Mouse (Mus musculus) adrenal gland, postnatal 4 days (tissue): ENCODE data around the gene Coq10b. TPM values are rescaled to one million over a fixed set of nuclear protein-coding genes. Genes with fewer than 3 reads are reported as not detected.

Experiments used
- DNase-seq, 2 experiments: peaks; one replicate each; pipeline ENCODE4 v3.0.0; 2021 to 2022; ENCODE audit warnings: low spot score in 2 of 2, mixed read lengths in 2 of 2
- total RNA-seq, 2 experiments: library from RNA; stranded (reverse); gene quantifications; 2 replicates each; pipeline ENCODE4 v1.2.3; 2021

Gene Coq10b
- total RNA-seq, 2 experiments from 2014 or later, result 19.9 to 28.3 TPM

- no peak for DNase-seq
Measured at GRCm38 (mm10) chr1:55106919-55107585, 54.5 kb downstream of the Coq10b start.

- no peak for DNase-seq
Measured at GRCm38 (mm10) chr1:55107644-55108043, 55.1 kb downstream of the Coq10b start.

GRCm38 (mm10) chr1:55108473-55108872, 55.9 kb downstream of the Coq10b start:
- DNase-seq, result no peak

GRCm38 (mm10) chr1:55109066-55109766, 56.6 kb downstream of the Coq10b start:
- DNase-seq, result no peak

Other genes with a start within 250 kb of the Coq10b start
- gene Ankrd44, start 126.4 kb upstream of the Coq10b start, total RNA-seq, result 10 to 100 TPM; 38.2 TPM
- 100 to 1,000 TPM; 199 to 213 TPM for gene Sf3b1, start 25.3 kb upstream of the Coq10b start, total RNA-seq
- 100 to 1,000 TPM; 424 to 448 TPM for gene Hspe1, start 35.4 kb downstream of the Coq10b start, total RNA-seq
- 100 to 1,000 TPM; 727 to 733 TPM for gene Hspd1, start 35.5 kb downstream of the Coq10b start, total RNA-seq
- 100 to 1,000 TPM; 175 to 181 TPM for gene Mob4, start 78.5 kb downstream of the Coq10b start, total RNA-seq
- 10 to 100 TPM; 32.7 to 33.0 TPM for gene Rftn2, start 174.0 kb downstream of the Coq10b start, total RNA-seq
- 1 to 10 TPM; 5.2 to 6.0 TPM for gene Mars2, start 184.4 kb downstream of the Coq10b start, total RNA-seq